Mouse (Mus musculus): ENCODE results near the gene Tmc5.
A peak's percentile ranks its signal among the peaks of the same experiment; 100 is the strongest.

Tmc5 gene

GRCm38 (mm10) chr7:118696146-118696545 lies 99.0 kb downstream of the Tmc5 start:
- no peak for ATAC-seq (ENCODE audit: low TSS enrichment)

GRCm38 (mm10) chr7:118697168-118697567 lies 100.1 kb downstream of the Tmc5 start:
- ATAC-seq (ENCODE audit: low TSS enrichment), result no peak

- no peak for ATAC-seq (ENCODE audit: low TSS enrichment)
Observed at GRCm38 (mm10) chr7:118698882-118699281, 101.8 kb downstream of the Tmc5 start.

- no peak for ATAC-seq (ENCODE audit: low TSS enrichment)
Observed at GRCm38 (mm10) chr7:118703144-118703561, 106.1 kb downstream of the Tmc5 start.

GRCm38 (mm10) chr7:118704001-118704850 lies 107.1 kb downstream of the Tmc5 start:
- ATAC-seq (ENCODE audit: low TSS enrichment), result no peak

GRCm38 (mm10) chr7:118705101-118705961 lies 108.2 kb downstream of the Tmc5 start, which contains the start of gene Gde1:
Gde1 (minus strand) TSS chr7:118705778.
- ATAC-seq (ENCODE audit: low TSS enrichment), result peak; percentile 95

GRCm38 (mm10) chr7:118706051-118706450 lies 109.0 kb downstream of the Tmc5 start:
- peak; percentile 2; the same call in 1 of the 2 replicates for ATAC-seq (ENCODE audit: low TSS enrichment)

- no peak for ATAC-seq (ENCODE audit: low TSS enrichment)
Observed at GRCm38 (mm10) chr7:118706488-118706887, 109.4 kb downstream of the Tmc5 start.

- ATAC-seq (ENCODE audit: low TSS enrichment), result no peak
Observed at GRCm38 (mm10) chr7:118707216-118707615, 110.1 kb downstream of the Tmc5 start.

GRCm38 (mm10) chr7:118708002-118708401 lies 110.9 kb downstream of the Tmc5 start:
- ATAC-seq (ENCODE audit: low TSS enrichment), result no peak

- no peak for ATAC-seq (ENCODE audit: low TSS enrichment)
Observed at GRCm38 (mm10) chr7:118710776-118711175, 113.7 kb downstream of the Tmc5 start.

- ATAC-seq (ENCODE audit: low TSS enrichment), result peak; percentile 99
Observed at GRCm38 (mm10) chr7:118712228-118713173, 115.4 kb downstream of the Tmc5 start, which contains the start of gene Ccp110. Ccp110 (plus strand) TSS chr7:118712552.

- no peak for ATAC-seq (ENCODE audit: low TSS enrichment)
Observed at GRCm38 (mm10) chr7:118714873-118715272, 117.8 kb downstream of the Tmc5 start.

GRCm38 (mm10) chr7:118718066-118718465 lies 121.0 kb downstream of the Tmc5 start:
- ATAC-seq (ENCODE audit: low TSS enrichment), result no peak

- no peak for ATAC-seq (ENCODE audit: low TSS enrichment)
Observed at GRCm38 (mm10) chr7:118723927-118724326, 126.8 kb downstream of the Tmc5 start.

All from frontal cortex, adult (tissue).